Mouse (Mus musculus) gastrocnemius, postnatal 14 days (tissue): ENCODE results near the gene Glo1. TPM values are rescaled to one million over a fixed set of nuclear protein-coding genes. Genes with fewer than 3 reads are reported as not detected.

Experiments
- DNase-seq: peaks from one replicate; pipeline ENCODE4 v3.0.0; 2021; ENCODE audit warnings: mixed read lengths
- intact Hi-C: fragments of 180-260 bp; cut with DNase I; formaldehyde crosslinking; loops from one replicate; pipeline ENCODE4 v1.15.1; 2025; ENCODE audit warnings: low total_unique reads
- total RNA-seq, 2 experiments: library from RNA; stranded (reverse); gene quantifications; 2 replicates each; pipeline ENCODE4 v1.2.3; 2021

Gene Glo1
- total RNA-seq, 2 experiments from 2014 or later: 125 to 128 TPM

DNA sequence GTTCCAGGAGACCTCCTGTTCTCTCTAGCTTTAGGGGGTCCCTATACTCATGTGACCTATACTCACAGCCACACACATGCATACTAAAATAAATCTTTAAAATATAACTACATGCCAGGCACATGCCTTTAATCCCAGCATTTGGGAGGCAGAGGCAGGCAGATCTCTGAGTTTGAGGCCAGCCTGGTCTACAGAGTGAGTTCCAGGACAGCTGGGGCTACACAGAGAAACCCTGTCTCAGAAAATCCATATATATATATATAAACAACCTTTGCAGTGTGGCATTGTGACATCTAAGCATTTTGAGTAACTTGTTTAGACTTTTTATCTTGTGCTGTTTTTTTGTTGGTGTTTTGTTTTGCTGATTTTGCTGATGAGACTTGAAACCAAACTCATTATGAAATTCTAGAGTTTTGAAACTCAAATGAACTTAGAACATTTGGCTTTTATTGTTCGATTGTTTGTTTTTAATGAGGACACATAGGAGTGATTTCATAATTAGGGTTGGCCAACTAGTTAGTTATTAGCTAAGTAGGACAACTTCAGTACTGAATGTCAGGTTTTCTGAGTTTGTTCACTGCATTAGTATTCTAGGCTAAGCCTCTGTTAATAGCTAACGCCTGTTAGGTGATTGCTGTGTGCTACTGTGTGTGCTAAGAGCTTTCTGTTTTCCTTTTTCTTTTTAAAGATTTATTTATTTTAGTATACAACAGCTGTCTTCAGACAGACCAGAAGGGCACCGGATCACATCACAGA lies 8.4 kb downstream of the Glo1 start:
- no peak for DNase-seq
- intact Hi-C loops: no loop called here

DNA sequence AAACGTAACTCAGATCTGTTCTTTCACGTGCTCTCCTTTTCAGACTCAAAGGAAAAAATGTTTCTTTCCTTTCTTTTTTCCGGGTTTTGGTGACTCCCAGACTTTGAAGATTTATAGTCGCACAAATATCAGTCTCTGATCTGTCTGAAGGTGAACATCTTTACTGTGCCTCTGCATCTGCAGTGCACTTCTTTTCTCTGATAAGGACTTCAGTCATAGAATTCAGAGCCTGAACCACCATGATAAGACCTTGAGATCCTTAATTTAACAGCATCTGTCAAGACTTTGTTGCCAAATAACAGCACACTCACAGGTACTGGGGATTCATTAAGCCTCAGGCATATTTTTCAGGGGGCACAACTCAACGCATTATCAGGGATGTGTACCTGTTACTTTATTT lies 10.5 kb downstream of the Glo1 start:
- intact Hi-C loops: no loop called here
- no peak for DNase-seq

DNA sequence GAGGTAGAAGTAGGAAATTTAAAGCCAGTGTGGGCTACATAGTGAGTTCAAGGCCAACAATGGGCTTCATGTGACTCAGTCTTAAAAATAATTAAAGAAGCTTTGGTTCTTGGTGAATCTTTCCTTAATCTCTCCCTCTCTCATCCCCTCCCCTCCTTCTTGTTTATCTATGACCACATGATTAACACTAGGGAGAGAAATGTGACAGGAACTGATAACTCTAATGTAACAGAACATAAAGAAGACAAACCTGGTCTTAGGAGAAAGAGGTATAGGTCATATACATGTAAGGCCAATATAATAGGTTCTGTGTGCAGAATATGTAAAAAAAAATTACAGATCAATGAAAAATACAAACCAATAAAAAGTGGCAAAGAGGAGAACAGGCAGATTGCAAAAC lies 13.3 kb downstream of the Glo1 start:
- no peak for DNase-seq
- intact Hi-C loops: no loop called here

DNA sequence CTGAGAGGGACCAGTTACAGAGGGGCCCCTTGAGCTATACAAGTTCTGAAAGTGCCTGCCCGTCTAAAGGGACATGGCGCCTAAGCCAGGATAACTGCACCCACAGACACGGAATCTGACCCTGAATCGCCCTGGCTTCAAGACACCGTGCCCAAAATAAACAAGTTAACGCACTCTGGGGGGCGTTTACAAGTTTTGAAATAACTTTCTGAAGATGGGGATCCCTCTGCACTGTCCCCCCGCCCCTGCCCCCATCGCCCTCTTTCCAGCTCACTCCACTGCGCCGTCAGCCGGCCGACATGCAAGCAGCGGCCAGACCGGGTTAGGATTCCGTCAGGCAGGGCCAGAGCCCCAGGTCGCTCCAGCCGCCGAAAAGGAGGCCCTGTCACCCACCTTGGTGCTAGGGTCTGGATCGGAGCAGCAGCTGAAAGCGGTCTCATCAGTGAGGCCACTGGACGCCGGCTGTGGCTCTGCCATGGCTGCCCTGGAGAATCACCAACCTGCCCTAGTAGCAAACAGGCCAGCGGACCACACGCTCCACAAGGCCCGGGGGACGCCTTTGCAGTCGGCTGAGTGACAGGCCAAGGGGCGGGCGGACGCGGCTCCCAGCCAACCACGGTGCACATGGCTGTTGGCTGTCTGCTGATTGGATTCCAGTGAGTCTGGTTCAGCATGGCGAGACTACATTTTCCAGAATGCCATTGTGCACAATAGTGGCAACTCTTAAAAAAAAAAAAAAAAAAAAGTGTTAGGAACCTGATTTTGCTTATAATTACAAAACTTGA lies 14.4 kb downstream of the Glo1 start:
- intact Hi-C loops: no loop called here
- DNase-seq: peak; percentile 100

DNA sequence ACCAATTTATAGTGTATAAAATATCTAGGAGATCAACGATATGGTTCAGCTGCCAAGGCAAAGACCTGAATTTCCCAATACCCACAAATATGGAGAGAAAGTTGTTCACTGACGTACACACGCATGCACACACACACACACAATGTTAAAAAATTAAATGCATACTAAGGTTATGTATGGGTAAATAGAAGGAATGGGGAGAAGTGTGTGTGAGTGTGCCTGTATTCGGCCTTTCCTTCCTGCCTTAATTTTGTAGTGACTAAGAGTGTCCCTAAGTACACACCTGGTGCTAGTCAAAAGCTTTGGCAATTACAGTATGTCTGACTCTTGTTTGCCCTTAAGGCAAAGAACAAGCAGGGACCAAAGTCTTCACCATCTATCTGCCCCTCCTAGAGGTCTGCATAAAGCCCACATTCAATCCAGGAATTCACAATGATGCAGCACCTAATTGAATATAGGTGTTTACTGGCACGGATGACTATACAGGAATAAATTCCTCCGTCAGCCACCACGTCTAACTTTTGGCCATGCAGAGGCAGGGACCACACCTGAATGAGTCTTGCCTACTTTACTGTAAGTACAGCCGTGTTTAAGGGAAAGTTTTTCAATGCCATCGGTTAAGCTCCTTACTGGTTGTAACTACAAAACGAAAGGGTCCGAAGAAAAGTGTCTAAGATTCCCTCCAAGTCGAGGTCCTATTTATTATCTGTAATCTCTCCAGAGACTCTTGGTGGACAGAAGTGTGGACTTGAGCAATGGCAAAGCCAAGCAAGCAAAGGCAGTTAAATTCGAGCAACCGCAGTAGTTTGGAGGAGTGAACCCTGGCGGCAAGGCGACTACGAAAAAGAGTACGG lies 15.2 kb downstream of the Glo1 start:
- intact Hi-C loops: no loop called here
- no peak for DNase-seq

DNA sequence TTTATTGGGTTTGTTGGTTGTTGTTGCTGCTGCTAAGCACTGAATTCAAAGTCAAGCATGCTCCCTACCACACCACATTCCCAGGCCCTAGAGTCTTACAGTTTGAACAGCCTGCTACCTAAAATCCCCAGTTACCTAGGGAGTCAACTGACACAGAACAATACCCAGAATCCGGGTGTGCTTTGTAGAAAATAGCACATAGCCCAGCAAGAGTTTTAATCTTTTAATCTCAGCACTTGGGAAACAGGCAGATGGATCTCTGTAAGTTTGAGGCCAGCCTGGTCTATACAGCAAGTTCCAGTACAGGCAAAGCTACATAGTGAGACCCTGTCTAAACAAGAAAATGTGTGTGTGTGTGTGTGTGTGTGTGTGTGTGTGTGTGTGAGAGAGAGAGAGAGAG lies 15.9 kb downstream of the Glo1 start:
- DNase-seq: no peak
- intact Hi-C loops: no loop called here

DNA sequence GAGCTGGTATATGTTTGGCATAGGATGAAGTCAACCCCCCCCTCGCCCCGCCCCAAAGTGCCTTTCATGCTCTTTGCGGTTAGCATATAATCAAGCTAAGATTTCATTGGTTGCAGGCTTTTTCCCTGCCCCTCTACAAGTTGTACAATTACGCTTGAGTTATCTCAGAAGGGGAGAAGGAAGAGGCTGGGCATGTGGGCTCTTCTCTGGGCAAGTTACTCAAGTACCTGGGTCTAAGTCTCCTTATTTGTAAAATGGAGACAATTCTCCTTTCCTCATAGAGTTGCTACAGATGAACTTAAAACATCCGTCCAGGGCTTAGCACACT lies 16.7 kb downstream of the Glo1 start:
- intact Hi-C loops: no loop called here
- no peak for DNase-seq

DNA sequence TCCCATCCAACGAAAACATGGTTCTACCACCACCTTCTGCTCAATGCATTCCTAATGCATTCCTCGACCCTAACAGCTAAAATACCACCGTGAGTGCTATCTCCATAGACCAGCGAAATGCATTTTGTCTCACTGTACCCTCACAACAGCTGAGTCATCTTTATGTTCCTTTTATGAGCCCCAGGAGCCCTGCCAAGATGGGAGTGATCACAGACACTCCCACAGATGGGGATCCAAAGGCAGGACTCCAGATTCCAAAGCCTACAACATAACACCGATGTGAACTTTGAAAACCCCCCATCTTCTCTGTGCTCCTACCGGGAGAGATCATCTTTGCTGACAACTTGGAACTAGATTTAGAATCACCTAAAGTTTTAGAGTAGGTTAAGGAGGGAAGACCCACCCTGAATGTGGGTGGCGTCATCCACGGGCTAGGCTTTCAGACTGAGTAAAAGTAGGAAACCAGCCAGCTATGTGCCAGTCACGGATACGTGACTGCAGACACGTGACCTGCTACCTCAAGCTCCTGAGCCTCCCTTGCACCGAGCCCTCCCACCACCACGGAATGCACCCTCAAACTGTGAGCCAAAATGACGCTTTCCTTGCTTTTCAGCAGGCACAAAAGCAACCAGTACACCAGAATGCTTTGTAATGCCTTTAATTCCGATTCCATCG lies 17.2 kb downstream of the Glo1 start:
- no peak for DNase-seq
- intact Hi-C loops: no loop called here

DNA sequence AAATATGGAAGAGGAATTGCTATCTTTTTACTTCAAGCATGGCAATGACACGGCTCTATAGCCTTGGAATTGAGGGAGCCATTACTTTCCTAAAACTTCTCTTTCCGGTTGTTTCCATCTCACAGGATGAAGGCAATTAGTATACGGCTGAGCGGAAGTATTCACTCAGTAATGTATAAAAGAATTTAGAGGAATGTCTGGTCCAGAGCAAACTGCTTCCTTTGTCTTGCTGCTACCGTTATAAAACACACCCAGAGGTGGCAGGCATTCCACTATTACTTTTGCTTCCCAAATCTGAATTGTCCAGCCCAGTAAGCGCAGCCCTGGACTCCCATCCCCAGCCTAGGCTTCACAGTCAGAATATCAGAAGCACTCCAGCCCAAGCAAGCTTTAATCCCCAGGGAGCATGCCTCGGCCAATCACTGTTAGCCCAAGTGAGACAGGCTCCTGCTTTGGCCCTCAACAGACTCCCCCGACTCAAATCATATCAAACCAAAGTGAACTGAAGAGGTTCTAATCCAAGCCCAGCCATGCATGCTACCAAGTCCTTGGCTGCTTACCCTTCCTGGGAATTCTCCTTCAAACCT lies 18.7 kb downstream of the Glo1 start:
- no peak for DNase-seq
- intact Hi-C loops: no loop called here

DNA sequence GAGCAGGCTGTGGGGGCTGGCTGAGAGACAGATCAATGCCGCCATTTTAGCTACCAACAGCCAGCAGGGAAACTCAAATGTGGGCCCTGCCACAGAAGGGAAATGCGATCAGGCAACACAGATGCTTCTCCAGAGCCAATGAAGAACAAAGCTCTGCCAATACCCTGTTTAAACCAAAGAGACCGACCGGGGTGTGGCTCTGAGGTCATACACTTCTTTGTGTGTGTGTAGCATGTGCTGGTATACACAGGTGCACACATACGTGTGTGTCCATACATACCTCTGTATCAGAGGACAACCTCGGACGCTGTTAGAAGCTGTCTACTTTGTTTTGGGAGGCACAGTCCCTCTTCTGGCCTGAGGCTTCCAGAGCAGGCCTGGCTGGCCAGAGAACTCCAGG lies 19.3 kb downstream of the Glo1 start:
- no peak for DNase-seq
- intact Hi-C loops: no loop called here

DNA sequence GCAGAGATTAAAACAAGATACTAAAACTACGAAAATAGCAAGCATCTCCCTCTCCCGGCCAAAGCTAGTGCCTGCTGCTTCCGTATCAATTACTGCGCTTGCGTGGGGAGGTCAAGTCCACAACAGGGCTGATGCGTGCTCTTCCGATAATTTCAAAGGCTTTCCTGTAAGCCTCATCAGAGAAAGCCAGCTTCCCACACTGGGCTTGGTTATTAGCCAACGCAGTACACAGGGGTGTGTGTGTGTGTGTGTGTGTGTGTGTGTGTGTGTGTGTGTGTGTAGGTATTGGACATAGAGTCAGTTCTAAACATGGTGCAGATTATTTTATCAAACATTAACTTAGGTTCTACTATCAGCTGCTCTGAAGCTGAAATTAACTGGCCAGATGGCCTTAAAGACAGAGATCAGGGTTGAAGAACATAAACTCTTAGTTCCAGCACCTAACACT lies 20.0 kb downstream of the Glo1 start:
- DNase-seq: no peak
- intact Hi-C loops: no loop called here

DNA sequence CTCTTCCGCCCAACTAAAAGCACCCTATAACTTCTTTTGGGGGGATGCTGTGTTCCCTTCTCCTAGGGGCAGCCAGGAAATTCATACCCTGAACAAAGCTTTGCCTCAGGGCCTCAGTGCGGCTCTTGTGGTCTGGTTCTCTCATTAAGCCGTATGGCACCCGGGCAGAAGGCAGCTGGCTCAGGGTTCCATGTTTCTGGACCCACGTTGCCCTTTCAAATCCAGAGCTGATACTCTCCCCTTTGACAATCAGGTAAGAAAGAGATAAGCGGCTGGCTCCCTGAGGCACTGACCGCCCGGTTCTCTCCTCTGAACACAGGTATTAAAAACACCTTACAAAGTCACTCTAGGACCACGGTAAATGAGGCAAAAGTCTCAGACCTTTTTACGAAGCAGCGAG lies 20.5 kb downstream of the Glo1 start:
- DNase-seq: no peak
- intact Hi-C loops: no loop called here

DNA sequence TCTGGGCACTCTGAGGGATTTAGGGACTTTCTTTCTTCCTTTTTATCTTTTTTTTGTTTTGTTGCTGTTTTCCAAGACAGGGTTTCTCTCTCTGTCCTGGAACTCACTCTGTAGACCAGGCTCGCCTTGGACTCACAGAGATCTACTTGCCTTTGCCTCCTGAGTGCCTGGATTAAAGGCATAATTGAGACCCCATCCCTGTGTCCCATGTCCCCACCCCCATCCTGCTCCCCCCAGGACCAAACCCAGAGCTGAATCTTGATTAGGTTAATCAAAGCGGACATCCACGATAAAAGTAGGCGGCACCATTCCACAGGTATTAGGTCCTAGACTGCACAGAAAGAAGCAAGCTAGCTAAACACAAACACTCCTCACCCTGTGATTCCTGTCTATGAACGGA lies 21.7 kb downstream of the Glo1 start:
- DNase-seq: no peak
- intact Hi-C loops: no loop called here

DNA sequence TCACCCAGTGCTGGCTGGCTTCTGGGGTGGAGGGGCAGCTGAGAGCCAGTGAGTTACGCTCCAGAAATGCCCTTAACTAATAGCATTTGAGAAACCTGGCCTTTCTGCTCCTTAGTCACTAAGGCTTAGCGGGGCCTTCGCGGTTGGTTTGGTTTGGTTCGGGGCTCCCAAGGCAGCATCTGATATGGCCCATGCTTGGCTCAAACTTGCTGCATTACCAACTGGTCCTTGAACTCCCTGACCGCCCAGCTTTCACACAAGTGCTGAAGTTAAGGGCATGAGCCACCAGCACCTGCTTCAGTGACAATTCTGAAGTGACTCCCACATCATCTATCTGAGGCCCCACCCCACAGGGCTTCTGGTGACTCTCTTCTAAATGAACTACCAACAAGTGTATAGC lies 22.4 kb downstream of the Glo1 start:
- intact Hi-C loops: no loop called here

DNA sequence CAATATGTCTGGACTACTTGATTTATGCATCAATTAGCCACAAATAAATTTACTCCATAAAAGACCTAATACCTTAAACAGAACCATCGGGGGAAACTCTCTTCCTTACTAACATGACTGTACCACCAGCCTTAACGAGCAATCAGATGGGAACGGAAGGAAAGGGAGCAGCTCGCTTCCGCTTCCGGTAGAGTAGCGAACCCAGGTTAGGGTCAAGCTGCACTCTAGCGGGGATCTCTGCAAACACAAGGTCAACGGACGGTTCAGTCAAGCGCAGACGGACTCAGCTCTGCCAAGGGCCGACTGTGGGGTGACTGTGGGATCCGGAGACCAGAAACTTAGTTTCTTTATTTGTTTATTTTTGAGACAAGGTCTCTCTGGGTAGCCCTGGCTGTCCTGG lies 24.5 kb downstream of the Glo1 start:
- intact Hi-C loops: no loop called here
- no peak for DNase-seq

More for the DNA sequence above, 22.4 kb downstream of the Glo1 start:
- no peak for DNase-seq

DNA sequence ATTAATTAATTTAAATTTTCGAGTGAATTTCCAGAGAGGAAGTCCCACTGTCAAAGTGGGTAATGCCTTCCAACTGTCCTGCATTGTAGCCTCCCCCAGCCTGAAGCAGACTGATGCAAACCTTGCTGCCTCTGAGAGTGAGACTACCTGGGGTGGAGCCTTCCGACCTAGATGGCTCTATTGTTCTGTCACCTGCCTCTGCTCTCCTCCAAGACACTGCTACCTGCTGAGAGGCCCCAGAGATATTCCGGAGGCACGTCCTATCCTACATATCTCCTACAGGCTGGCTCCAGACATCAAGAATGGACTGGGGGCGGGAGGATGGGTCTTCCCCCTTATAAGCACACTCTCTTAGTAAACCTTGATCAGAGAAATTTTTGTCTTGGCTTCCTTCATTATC lies 28.4 kb downstream of the Glo1 start:
- intact Hi-C loops: no loop called here
- DNase-seq: no peak

DNA sequence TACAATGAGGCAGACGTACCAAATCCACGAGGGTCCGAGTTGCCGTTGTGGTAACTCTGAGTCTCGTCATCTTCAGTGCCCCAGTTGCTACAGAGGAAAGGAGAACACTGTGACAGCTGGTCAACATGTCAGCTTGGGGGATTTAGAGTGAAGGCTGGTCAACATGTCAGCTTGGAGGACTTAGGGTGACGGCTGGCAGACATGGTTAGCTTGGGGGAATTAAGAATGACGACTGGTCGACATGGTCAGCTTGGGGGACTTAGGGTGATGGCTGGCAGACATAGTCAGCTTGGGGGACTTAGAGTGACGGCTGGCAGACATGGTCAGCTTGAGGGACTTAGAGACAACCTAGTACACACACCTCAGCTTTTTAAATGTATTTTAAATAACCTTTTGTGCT lies 28.9 kb downstream of the Glo1 start:
- no peak for DNase-seq
- intact Hi-C loops: no loop called here

DNA sequence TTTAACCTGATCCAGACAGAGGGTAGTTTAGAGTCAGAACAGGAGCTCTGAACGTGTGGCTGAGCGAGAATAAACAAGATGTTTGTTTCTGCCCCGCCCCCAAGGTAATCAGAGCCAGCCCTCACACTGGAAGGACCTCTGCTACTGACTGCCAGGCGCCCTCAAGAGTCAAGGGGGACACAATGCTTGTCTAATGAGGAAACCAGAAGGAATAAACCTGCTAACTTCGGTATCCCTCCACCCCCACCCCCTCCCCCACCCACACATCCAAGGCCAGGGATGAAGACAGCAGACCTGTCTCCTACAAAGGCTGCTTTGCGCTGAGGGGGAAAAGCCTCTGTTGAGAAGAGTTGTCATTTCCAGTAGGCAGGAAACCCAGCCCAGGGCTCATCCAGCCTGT lies 31.8 kb downstream of the Glo1 start:
- no peak for DNase-seq
- intact Hi-C loops: loop anchor here (5.0 kb wide), 1 partner anchor 38 kb away; no protein-coding TSS in a partner anchor

DNA sequence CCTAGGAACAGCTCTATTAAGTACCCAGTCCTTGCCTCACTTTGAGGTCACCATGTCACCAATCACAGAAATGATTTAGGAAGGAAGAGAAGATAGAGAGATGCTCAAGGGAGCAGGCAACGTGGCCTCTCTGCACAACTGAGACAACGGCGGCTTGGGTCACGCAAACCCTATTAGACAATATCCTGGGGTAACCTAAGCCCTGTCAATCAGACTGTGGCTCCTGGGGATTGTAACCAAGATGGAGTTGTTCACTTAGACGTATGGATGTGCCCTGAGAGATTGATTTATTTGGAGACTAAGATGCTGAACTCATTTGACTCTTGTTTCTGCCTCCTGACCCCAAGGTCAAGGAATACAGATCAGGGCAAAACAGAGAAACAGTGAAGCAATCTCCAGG lies 32.3 kb downstream of the Glo1 start:
- intact Hi-C loops: loop anchor here (5.0 kb wide), 1 partner anchor 37 kb away; no protein-coding TSS in a partner anchor
- no peak for DNase-seq
